Mouse (Mus musculus) kidney, adult 18-20 months (tissue): ENCODE data around the gene Arnt2.

ENCODE experiments used
- DNase-seq: peaks from one replicate; pipeline ENCODE4 v3.0.0; 2021

Gene Arnt2

GRCm38 (mm10) chr7:84339186-84339585 lies 70.8 kb downstream of the Arnt2 start:
- DNase-seq, result no peak

GRCm38 (mm10) chr7:84337768-84338167 lies 72.2 kb downstream of the Arnt2 start:
- no peak for DNase-seq

GRCm38 (mm10) chr7:84336907-84337306 lies 73.1 kb downstream of the Arnt2 start:
- no peak for DNase-seq

GRCm38 (mm10) chr7:84336580-84336886 lies 73.4 kb downstream of the Arnt2 start:
- DNase-seq, result no peak

GRCm38 (mm10) chr7:84335766-84336579 lies 74.0 kb downstream of the Arnt2 start:
- DNase-seq, result no peak

GRCm38 (mm10) chr7:84333996-84334395 lies 76.0 kb downstream of the Arnt2 start:
- no peak for DNase-seq

- no peak for DNase-seq
These were observed 77.4 kb downstream of the Arnt2 start for GRCm38 (mm10) chr7:84332295-84333168.

GRCm38 (mm10) chr7:84329174-84329583 lies 80.8 kb downstream of the Arnt2 start:
- no peak for DNase-seq

GRCm38 (mm10) chr7:84328770-84329169 lies 81.2 kb downstream of the Arnt2 start:
- DNase-seq, result no peak

- no peak for DNase-seq
These were observed 84.2 kb downstream of the Arnt2 start for GRCm38 (mm10) chr7:84325570-84326328.

- no peak for DNase-seq
These were observed 88.4 kb downstream of the Arnt2 start for GRCm38 (mm10) chr7:84321542-84321941.

- no peak for DNase-seq
These were observed 94.5 kb downstream of the Arnt2 start for GRCm38 (mm10) chr7:84315353-84316003.

GRCm38 (mm10) chr7:84314742-84315141 lies 95.2 kb downstream of the Arnt2 start:
- no peak for DNase-seq

- no peak for DNase-seq
These were observed 98.4 kb downstream of the Arnt2 start for GRCm38 (mm10) chr7:84311624-84312023.

GRCm38 (mm10) chr7:84310909-84311311 lies 99.1 kb downstream of the Arnt2 start:
- no peak for DNase-seq

- no peak for DNase-seq
These were observed 102.5 kb downstream of the Arnt2 start for GRCm38 (mm10) chr7:84307329-84307925.

GRCm38 (mm10) chr7:84300261-84300660 lies 109.7 kb downstream of the Arnt2 start:
- no peak for DNase-seq

GRCm38 (mm10) chr7:84299601-84300000 lies 110.4 kb downstream of the Arnt2 start:
- DNase-seq, result no peak

- no peak for DNase-seq
These were observed 116.9 kb downstream of the Arnt2 start for GRCm38 (mm10) chr7:84293054-84293453.

GRCm38 (mm10) chr7:84287226-84287587 lies 122.8 kb downstream of the Arnt2 start:
- DNase-seq, result no peak

GRCm38 (mm10) chr7:84286526-84287225 lies 123.3 kb downstream of the Arnt2 start:
- no peak for DNase-seq

- DNase-seq, result no peak
These were observed 124.2 kb downstream of the Arnt2 start for GRCm38 (mm10) chr7:84285790-84286189.
